24 mouse cellular contexts compared by ENCODE assay signal in genomic region chr9:35561076-35561475, GRCm38 (mm10). TPM values are rescaled to one million over a fixed set of nuclear protein-coding genes. Genes with fewer than 3 reads are reported as not detected.
"Had no signal": no experiment of that assay in that cellular context is flagged by ENCODE, and none has a peak within 500 bp of the region (broad histone marks: within the 10 kb centered on the region; RNA-seq: fewer than 3 reads in every experiment).

No protein-coding gene starts in this region.

- H3K27me3 ChIP-seq: neural tube, embryonic 15.5 days had no signal

- DNase-seq: lung, adult 18-20 months; lung, embryonic 14.5 days; lung, postnatal 10 days; lung, postnatal 4 days; retina, postnatal 1 day; right cerebral cortex, postnatal 14 days; thymus, adult 18-20 months; thymus, postnatal 14 days; thymus, postnatal 36 days had no signal

- H3K27ac ChIP-seq: liver, embryonic 14.5 days; midbrain, embryonic 10.5 days; midbrain, embryonic 13.5 days; neural tube, embryonic 13.5 days; neural tube, embryonic 15.5 days had no signal

- ATAC-seq: midbrain, embryonic 13.5 days; midbrain, embryonic 16.5 days had no signal

- H3K9me3 ChIP-seq: midbrain, embryonic 10.5 days; midbrain, embryonic 13.5 days; neural tube, embryonic 13.5 days; neural tube, embryonic 15.5 days had no signal

- H3K4me3 ChIP-seq: neural tube, embryonic 15.5 days had no signal

- H3K9ac ChIP-seq: liver, embryonic 14.5 days; midbrain, embryonic 13.5 days; neural tube, embryonic 13.5 days; neural tube, embryonic 15.5 days had no signal

RNA-seq across cellular contexts. Expression of gene Ddx25, which starts 2.7 kb away (rescaled TPM):
- total RNA-seq: megakaryocyte-erythroid progenitor cell, adult 5-6 weeks had no signal
- polyA plus RNA-seq: myocyte had no signal

RNA-seq across cellular contexts. Expression of gene Gm1113, which starts 43.0 kb away (rescaled TPM):
- total RNA-seq: megakaryocyte, adult 5-6 weeks; megakaryocyte-erythroid progenitor cell, adult 5-6 weeks had no signal
- polyA plus RNA-seq: liver, embryonic 14.5 days; liver, embryonic 16.5 days; lung, embryonic 14.5 days; lung, embryonic 16.5 days; midbrain, embryonic 10.5 days; midbrain, embryonic 13.5 days; midbrain, embryonic 16.5 days; myocyte; neural tube, embryonic 11.5 days; neural tube, embryonic 13.5 days; neural tube, embryonic 15.5 days; spleen, adult 2 months; stomach, embryonic 14.5 days; stomach, embryonic 16.5 days had no signal
